Mouse (Mus musculus): ENCODE data around the gene Snrpd2. TPM values are rescaled to one million over a fixed set of nuclear protein-coding genes. Genes with fewer than 3 reads are reported as not detected.

The Snrpd2 gene
- polyA plus RNA-seq, 1 experiment from 2014 or later = 136 TPM

DNA sequence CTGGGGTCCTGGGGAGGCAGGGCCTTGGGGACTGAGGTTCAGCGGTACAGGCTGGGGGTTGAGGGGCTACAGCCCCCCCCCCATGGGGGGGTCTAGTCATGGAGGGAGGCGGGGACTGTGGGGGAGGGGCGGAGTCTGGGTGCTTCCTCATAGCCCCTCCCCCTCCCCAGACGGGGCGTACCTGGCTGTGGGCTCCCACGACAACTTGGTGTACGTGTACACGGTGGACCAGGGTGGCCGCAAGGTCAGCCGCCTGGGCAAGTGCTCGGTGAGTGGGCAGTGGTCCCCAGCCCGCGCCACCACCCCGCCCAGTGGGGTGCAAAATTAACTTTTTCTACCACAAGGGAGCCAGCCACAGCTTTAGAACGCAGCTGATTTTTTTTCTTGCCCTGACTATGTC is 52.1 kb downstream of the Snrpd2 start:
- Histone ChIP-seq H3K4me2 (ENCODE audit: low read depth, low read length) (no peak overlapping the region), H3K9me3 (replicated peaks; ENCODE audit: control insufficient read depth, low read length) (no peaks in the 10 kb centered on the region), H3K27ac (ENCODE audit: low read length) (no peak overlapping the region), H3K9ac (ENCODE audit: low read length) (no peak overlapping the region), H3K4me3 (replicated peaks; ENCODE audit: low read length) (no peak overlapping the region), H3K36me3 (ENCODE audit: control insufficient read depth, insufficient read depth, low read length) (no peaks in the 10 kb centered on the region), H3K4me1 (ENCODE audit: control insufficient read depth, insufficient read depth, low read length) (no peaks in the 10 kb centered on the region), H3K27me3 (ENCODE audit: control insufficient read depth, insufficient read depth, low read length) (no peaks in the 10 kb centered on the region)
- 0 out of 2 replicates have a peak, but pooled peaks have one; percentile 4 for ATAC-seq (ENCODE audit: insufficient read depth, low FRiP score)
- 71% methylated on average over 15 of the region's 15 CpGs for WGBS

GRCm38 (mm10) chr7:19202065-19202850 is 52.7 kb downstream of the Snrpd2 start:
- Histone ChIP-seq H3K9me3 (replicated peaks; ENCODE audit: control insufficient read depth, low read length) (no peaks in the 10 kb centered on the region), H3K9ac (ENCODE audit: low read length) (no peak overlapping the region), H3K4me1 (ENCODE audit: control insufficient read depth, insufficient read depth, low read length) (no peaks in the 10 kb centered on the region), H3K36me3 (ENCODE audit: control insufficient read depth, insufficient read depth, low read length) (no peaks in the 10 kb centered on the region), H3K4me3 (replicated peaks; ENCODE audit: low read length) (no peak overlapping the region), H3K27ac (ENCODE audit: low read length) (no peak overlapping the region), H3K27me3 (ENCODE audit: control insufficient read depth, insufficient read depth, low read length) (no peaks in the 10 kb centered on the region), H3K4me2 (ENCODE audit: low read depth, low read length) (no peak overlapping the region)
- WGBS = 58% methylated on average over 15 of the region's 15 CpGs
- peak; percentile 52 for ATAC-seq (ENCODE audit: insufficient read depth, low FRiP score)

MicroRNAs encoded within 50 kb of the gene (microRNA counts, 519-probe panel; counts per million panel counts)
- 1,796 counts per million, percentile 31 among the panel's probes with 10 or more counts for microRNA mmu-miR-330

Small RNA genes within 50 kb of the gene (microRNA-seq; reads per million reads assigned to microRNA genes)
- gene Mir330 = 186 reads per million, percentile 61 among the genes with 10 or more reads in this experiment

Other genes starting within 250 kb of the Snrpd2 start
- 16.7 and 21.2 TPM in 2 replicates for gene Ccdc61, start 239.3 kb upstream of the Snrpd2 start, polyA plus RNA-seq (2015; fragmentation: Nextera tagmentation; extraction: Ambion mirVana)
- 0.39 and 0.62 TPM in 2 replicates for gene Nova2, start 223.8 kb upstream of the Snrpd2 start, polyA plus RNA-seq (2015; fragmentation: Nextera tagmentation; extraction: Ambion mirVana)
- gene Nanos2, start 162.3 kb upstream of the Snrpd2 start, polyA plus RNA-seq (2015; fragmentation: Nextera tagmentation; extraction: Ambion mirVana) = not detected in 2 replicates
- gene Mypop, start 158.5 kb upstream of the Snrpd2 start, polyA plus RNA-seq (2015; fragmentation: Nextera tagmentation; extraction: Ambion mirVana) = 1.6 and 2.3 TPM in 2 replicates
- gene Irf2bp1, start 145.7 kb upstream of the Snrpd2 start, polyA plus RNA-seq (2015; fragmentation: Nextera tagmentation; extraction: Ambion mirVana) = 10.7 and 14.3 TPM in 2 replicates
- gene Foxa3, start 126.2 kb upstream of the Snrpd2 start, polyA plus RNA-seq (2015; fragmentation: Nextera tagmentation; extraction: Ambion mirVana) = 32.5 and 37.1 TPM in 2 replicates
- 20.2 and 22.5 TPM in 2 replicates for gene Sympk, start 125.3 kb upstream of the Snrpd2 start, polyA plus RNA-seq (2015; fragmentation: Nextera tagmentation; extraction: Ambion mirVana)
- gene Rsph6a, start 95.0 kb upstream of the Snrpd2 start, polyA plus RNA-seq (2015; fragmentation: Nextera tagmentation; extraction: Ambion mirVana) = not detected in 2 replicates
- 7.7 and 8.3 TPM in 2 replicates for gene Dmwd, start 73.5 kb upstream of the Snrpd2 start, polyA plus RNA-seq (2015; fragmentation: Nextera tagmentation; extraction: Ambion mirVana)
- 84.7 and 98.1 TPM in 2 replicates for gene Dmpk, start 65.9 kb upstream of the Snrpd2 start, polyA plus RNA-seq (2015; fragmentation: Nextera tagmentation; extraction: Ambion mirVana)
- gene Six5, start 55.1 kb upstream of the Snrpd2 start, polyA plus RNA-seq (2015; fragmentation: Nextera tagmentation; extraction: Ambion mirVana) = 8.8 and 10.4 TPM in 2 replicates
- gene Gm4969, start 31.4 kb upstream of the Snrpd2 start, polyA plus RNA-seq (2015; fragmentation: Nextera tagmentation; extraction: Ambion mirVana) = 2.2 and 2.5 TPM in 2 replicates
- gene Fbxo46, start 29.9 kb upstream of the Snrpd2 start, polyA plus RNA-seq (2015; fragmentation: Nextera tagmentation; extraction: Ambion mirVana) = 13.5 and 15.3 TPM in 2 replicates
- 14.1 and 14.8 TPM in 2 replicates for gene Qpctl, start 431 bp upstream of the Snrpd2 start, polyA plus RNA-seq (2015; fragmentation: Nextera tagmentation; extraction: Ambion mirVana)
- 1.6 and 2.4 TPM in 2 replicates for gene Gipr, start 16.4 kb downstream of the Snrpd2 start, polyA plus RNA-seq (2015; fragmentation: Nextera tagmentation; extraction: Ambion mirVana)
- 10.9 and 11.4 TPM in 2 replicates for gene Eml2, start 26.7 kb downstream of the Snrpd2 start, polyA plus RNA-seq (2015; fragmentation: Nextera tagmentation; extraction: Ambion mirVana)
- gene Gpr4, start 62.8 kb downstream of the Snrpd2 start, polyA plus RNA-seq (2015; fragmentation: Nextera tagmentation; extraction: Ambion mirVana) = 1.4 and 1.7 TPM in 2 replicates
- 33.0 and 34.5 TPM in 2 replicates for gene Opa3, start 78.6 kb downstream of the Snrpd2 start, polyA plus RNA-seq (2015; fragmentation: Nextera tagmentation; extraction: Ambion mirVana)
- gene Vasp, start 122.1 kb downstream of the Snrpd2 start, polyA plus RNA-seq (2015; fragmentation: Nextera tagmentation; extraction: Ambion mirVana) = 77.8 and 85.6 TPM in 2 replicates
- 0.17 TPM in 1 of 2 replicates, not detected in the other for gene Ppm1n, start 130.3 kb downstream of the Snrpd2 start, polyA plus RNA-seq (2015; fragmentation: Nextera tagmentation; extraction: Ambion mirVana)
- gene Rtn2, start 132.9 kb downstream of the Snrpd2 start, polyA plus RNA-seq (2015; fragmentation: Nextera tagmentation; extraction: Ambion mirVana) = 14.8 and 21.7 TPM in 2 replicates
- gene Fosb, start 160.3 kb downstream of the Snrpd2 start, polyA plus RNA-seq (2015; fragmentation: Nextera tagmentation; extraction: Ambion mirVana) = 0.25 and 0.27 TPM in 2 replicates
- gene Ercc1, start 195.1 kb downstream of the Snrpd2 start, polyA plus RNA-seq (2015; fragmentation: Nextera tagmentation; extraction: Ambion mirVana) = 61.4 and 66.5 TPM in 2 replicates
- 22.9 and 23.0 TPM in 2 replicates for gene Cd3eap, start 209.8 kb downstream of the Snrpd2 start, polyA plus RNA-seq (2015; fragmentation: Nextera tagmentation; extraction: Ambion mirVana)
- gene Ppp1r13l, start 210.0 kb downstream of the Snrpd2 start, polyA plus RNA-seq (2015; fragmentation: Nextera tagmentation; extraction: Ambion mirVana) = 7.8 and 9.6 TPM in 2 replicates
- gene Ercc2, start 232.3 kb downstream of the Snrpd2 start, polyA plus RNA-seq (2015; fragmentation: Nextera tagmentation; extraction: Ambion mirVana) = 11.7 and 11.8 TPM in 2 replicates